Comparison of ENCODE assay signal across 8 mouse cellular contexts in the genomic region with DNA sequence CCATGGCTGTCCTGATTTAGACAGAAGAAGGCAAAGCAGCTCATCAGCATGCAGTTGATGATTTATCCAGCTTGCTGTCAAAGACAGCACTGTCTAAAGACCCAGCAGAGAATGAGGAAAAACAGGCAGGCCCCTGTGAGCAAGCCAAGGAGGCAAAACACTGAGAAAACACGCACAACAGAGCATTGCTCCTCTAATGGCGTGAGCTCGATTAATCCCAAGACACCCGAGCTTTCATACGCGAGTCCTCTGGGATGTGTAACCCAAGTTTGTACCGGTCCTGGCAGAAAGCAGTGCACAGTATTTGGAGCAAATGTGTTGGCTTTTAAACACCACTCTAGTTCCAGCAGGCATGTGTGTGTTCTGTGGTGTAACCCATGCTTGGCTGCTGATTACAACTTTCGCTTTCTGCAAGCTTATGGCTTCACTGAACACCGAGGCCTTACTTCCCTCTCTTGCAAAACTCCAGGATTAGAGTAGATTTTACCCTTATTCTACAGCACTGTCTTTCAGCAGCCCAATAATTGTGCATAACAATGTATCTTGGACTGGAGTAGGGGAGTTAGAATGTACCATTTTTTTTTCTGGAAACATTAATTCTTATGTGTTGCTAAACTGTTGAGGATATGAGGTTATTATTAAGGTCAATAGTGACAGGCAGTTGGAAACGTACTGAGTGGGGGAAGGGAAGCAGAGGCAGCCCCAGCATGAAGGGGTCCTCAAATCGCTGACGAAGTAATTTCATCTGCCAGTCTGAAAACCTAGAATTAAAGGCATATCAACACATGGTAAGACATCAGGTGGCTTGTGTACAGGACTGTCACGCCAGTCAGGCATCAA. TPM values are rescaled to one million over a fixed set of nuclear protein-coding genes. Genes with fewer than 3 reads are reported as not detected.
DNase-seq lines count a peak whose midpoint lies in the region; ATAC-seq and TF ChIP-seq lines count a peak whose summit lies in the region.
"Had no signal": no experiment of that assay in that cellular context is flagged by ENCODE, and none has a peak within 500 bp of the region (broad histone marks: within the 10 kb centered on the region; RNA-seq: fewer than 3 reads in every experiment).

No protein-coding gene starts in this region.

- peak overlapping the region; percentile 8; the same call in 1 of the 2 replicates for H3K4me2 ChIP-seq in forebrain, postnatal 0 days (ENCODE audit: low read depth)
- peak overlapping the region; percentile 19 for H3K4me2 ChIP-seq in hindbrain, postnatal 0 days (ENCODE audit: low read depth, low read length)
- 0 out of 2 replicates have a peak overlapping the region, but pooled peaks have one; percentile 7 for H3K4me2 ChIP-seq in limb, embryonic 14.5 days (replicated peaks; ENCODE audit: low read depth, low read length, severe bottlenecking)

- H3K27ac ChIP-seq in forebrain, postnatal 0 days (ENCODE audit: low read depth, low read length), result peak overlapping the region; percentile 24; the same call in 1 of the 2 replicates
- peak overlapping the region; percentile 70 for H3K27ac ChIP-seq in hindbrain, postnatal 0 days
- H3K27ac ChIP-seq in limb, embryonic 14.5 days (replicated peaks; ENCODE audit: low read depth, low read length), result 0 out of 2 replicates have a peak overlapping the region, but pooled peaks have one; percentile 33
- H3K27ac ChIP-seq: macrophage had no signal

- H3K4me1 ChIP-seq in forebrain, postnatal 0 days (ENCODE audit: insufficient read depth), result no peaks in the 10 kb centered on the region; the same call in 1 of the 2 replicates
- peaks cover 7% of the 10 kb centered on the region; the same call in 1 of the 2 replicates for H3K4me1 ChIP-seq in hindbrain, postnatal 0 days (ENCODE audit: insufficient read depth, low read length)
- peaks cover 13% of the 10 kb centered on the region for H3K4me1 ChIP-seq in limb, embryonic 14.5 days (ENCODE audit: control insufficient read depth, insufficient read depth, low read length)

- peak; percentile 22 for DNase-seq in urinary bladder, postnatal 14 days (ENCODE audit: low spot score)
- DNase-seq in urinary bladder, postnatal 10 days (ENCODE audit: low spot score), result no peak
- peak; percentile 69 for DNase-seq in forebrain, postnatal 0 days
- DNase-seq in hindbrain, postnatal 0 days (ENCODE audit: low spot score), result peak; percentile 71
- peak; percentile 19 for DNase-seq in limb, embryonic 14.5 days (ENCODE audit: low spot score)
- DNase-seq in ovary, postnatal 36 days (ENCODE audit: low spot score), result peak; percentile 14
- no peak for DNase-seq in spleen, adult 12 weeks (ENCODE audit: low spot score)

- no peaks in the 10 kb centered on the region for H3K27me3 ChIP-seq in forebrain, postnatal 0 days (ENCODE audit: insufficient read depth, low read length)
- no peaks in the 10 kb centered on the region for H3K27me3 ChIP-seq in hindbrain, postnatal 0 days (ENCODE audit: insufficient read depth, low read length)
- 0 out of 2 replicates have a peak, but pooled peaks cover 5% of the 10 kb centered on the region for H3K27me3 ChIP-seq in limb, embryonic 14.5 days (ENCODE audit: control insufficient read depth, insufficient read depth, low read length)

- 0 out of 2 replicates have a peak overlapping the region, but pooled peaks have one; percentile 19 for H3K9ac ChIP-seq in forebrain, postnatal 0 days
- H3K9ac ChIP-seq in hindbrain, postnatal 0 days (replicated peaks; ENCODE audit: low read length), result no peak overlapping the region; the same call in 1 of the 2 replicates
- H3K9ac ChIP-seq in limb, embryonic 14.5 days (ENCODE audit: low read depth, low read length, severe bottlenecking), result no peak overlapping the region

- no peak for TF ChIP-seq CTCF in forebrain, postnatal 0 days (IDR thresholded peaks at IDR 0.05; ENCODE audit: low read depth)
- TF ChIP-seq CTCF in hindbrain, postnatal 0 days (IDR thresholded peaks at IDR 0.05; ENCODE audit: low read depth), result no peak

- no peaks in the 10 kb centered on the region for H3K36me3 ChIP-seq in forebrain, postnatal 0 days (ENCODE audit: insufficient read depth)
- no peaks in the 10 kb centered on the region for H3K36me3 ChIP-seq in hindbrain, postnatal 0 days (ENCODE audit: insufficient read depth, low read length)
- H3K36me3 ChIP-seq in limb, embryonic 14.5 days (ENCODE audit: control insufficient read depth, insufficient read depth, low read length), result no peaks in the 10 kb centered on the region

- WGBS in forebrain, postnatal 0 days, result 37% methylated on average over 13 of the region's 13 CpGs
- 41% methylated on average over 13 of the region's 13 CpGs for WGBS in hindbrain, postnatal 0 days
- 51% methylated on average over 13 of the region's 13 CpGs for WGBS in limb, embryonic 14.5 days

- no peak overlapping the region for H3K4me3 ChIP-seq in forebrain, postnatal 0 days (ENCODE audit: low read depth, low read length)
- no peak overlapping the region for H3K4me3 ChIP-seq in hindbrain, postnatal 0 days (ENCODE audit: low read length)
- H3K4me3 ChIP-seq in limb, embryonic 14.5 days (replicated peaks; ENCODE audit: low read length), result no peak overlapping the region

- H3K9me3 ChIP-seq in forebrain, postnatal 0 days (ENCODE audit: low read length), result no peaks in the 10 kb centered on the region
- H3K9me3 ChIP-seq in hindbrain, postnatal 0 days (ENCODE audit: low read length), result no peaks in the 10 kb centered on the region
- no peaks in the 10 kb centered on the region for H3K9me3 ChIP-seq in limb, embryonic 14.5 days (ENCODE audit: control insufficient read depth, low read length)

- ATAC-seq in forebrain, postnatal 0 days, result peak; percentile 88
- ATAC-seq in hindbrain, postnatal 0 days, result peak; percentile 95
- ATAC-seq in limb, embryonic 14.5 days (ENCODE audit: low FRiP score, low read depth), result no peak

- TF ChIP-seq POLR2A in limb, embryonic 14.5 days (IDR thresholded peaks at IDR 0.05; ENCODE audit: borderline replicate concordance, extremely low read depth, insufficient read depth, insufficient read length), result no peak

RNA-seq across cellular contexts. Expression of a gene that starts 52.0 kb away (rescaled TPM):
- 4.7 and 5.1 TPM in 2 replicates for total RNA-seq in forebrain, postnatal 0 days (2014; rRNA removed)
- 6.2 and 6.6 TPM in 2 replicates for polyA plus RNA-seq in forebrain, postnatal 0 days (2015; fragmentation: Nextera tagmentation; extraction: Ambion mirVana)
- total RNA-seq in hindbrain, postnatal 0 days (2014; rRNA removed), result 9.8 and 11.1 TPM in 2 replicates
- polyA plus RNA-seq in hindbrain, postnatal 0 days (2015; fragmentation: Nextera tagmentation; extraction: Ambion mirVana), result 28.1 TPM in 2 replicates
- polyA plus RNA-seq in limb, embryonic 14.5 days (2012; rRNA removed), result 11.0 and 14.4 TPM in 2 replicates
- 18.3 and 23.0 TPM in 2 replicates for polyA plus RNA-seq in limb, embryonic 14.5 days (2014; fragmentation: Nextera tagmentation; extraction: Ambion mirVana)

Comparison
In these comparisons a context has a peak if more than half of its experiments do, and no peak if none do; other contexts are left out.
1. DNase-seq: peak in urinary bladder, postnatal 14 days (single experiment), forebrain, postnatal 0 days (single experiment), hindbrain, postnatal 0 days (single experiment), limb, embryonic 14.5 days (single experiment) and ovary, postnatal 36 days (single experiment); none in urinary bladder, postnatal 10 days (single experiment) and spleen, adult 12 weeks (single experiment).
2. Peak in every context shown above with its lines, with median percentiles within 50 percentile points of each other: H3K27ac ChIP-seq and H3K4me2 ChIP-seq.